Mouse (Mus musculus): ENCODE results near the gene Vmn2r113. TPM values are rescaled to one million over a fixed set of nuclear protein-coding genes. Genes with fewer than 3 reads are reported as not detected.

Vmn2r113 gene
- not detected in 4 replicates for total RNA-seq (2023; ENCODE audit: inconsistent age)

DNA sequence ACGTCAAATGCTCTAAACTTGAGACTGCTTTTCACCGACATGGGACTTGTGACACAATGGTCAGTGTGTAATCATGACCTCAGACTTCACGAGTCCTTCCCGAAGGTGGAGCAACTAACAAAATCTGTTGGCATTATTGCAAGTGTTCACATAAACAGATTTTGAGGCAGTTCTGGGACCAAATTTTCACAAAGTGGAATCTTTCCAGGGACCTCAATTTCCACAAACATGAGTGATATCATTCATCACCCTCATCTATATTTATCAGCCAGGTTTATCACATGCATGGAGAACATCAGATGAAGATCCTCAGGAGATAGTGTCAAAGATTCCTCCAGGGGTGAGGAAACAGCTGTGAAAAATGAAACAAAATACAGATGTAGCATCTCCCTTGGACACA is at the start of gene Vmn2r113:
Gene Vmn2r113 (plus strand): TSS at position 301 of the 400 bp plus-strand sequence.

Other genes with a start within 250 kb of the Vmn2r113 start
- 11.8 to 17.0 TPM (median 15.0 TPM) in 4 replicates for gene Zfp945, start 75.8 kb upstream of the Vmn2r113 start, total RNA-seq (2023; ENCODE audit: inconsistent age)
- gene Vmn2r-ps130, start 118.2 kb downstream of the Vmn2r113 start, total RNA-seq (2023; ENCODE audit: inconsistent age): not detected in 4 replicates

All from B cell, adult (primary cell).